Mouse (Mus musculus) left cerebral cortex, postnatal 4 days (tissue): Measurements from ENCODE around the gene Arid1a. TPM values are rescaled to one million over a fixed set of nuclear protein-coding genes. Genes with fewer than 3 reads are reported as not detected.
A peak's percentile ranks its signal among the peaks of the same experiment; 100 is the strongest.

Experiments used
- DNase-seq: peaks from one replicate; pipeline ENCODE4 v3.0.0-alpha.2; 2022
- intact Hi-C: fragments of 180-260 bp; cut with DNase I; formaldehyde crosslinking; loops from one replicate; pipeline ENCODE4 v1.15.1; 2025
- total RNA-seq, 2 experiments: library from RNA; stranded (reverse); gene quantifications; 2 replicates each; pipeline ENCODE4 v1.2.3; 2021

Arid1a gene
- total RNA-seq, 2 experiments from 2014 or later = 114 to 121 TPM

DNA sequence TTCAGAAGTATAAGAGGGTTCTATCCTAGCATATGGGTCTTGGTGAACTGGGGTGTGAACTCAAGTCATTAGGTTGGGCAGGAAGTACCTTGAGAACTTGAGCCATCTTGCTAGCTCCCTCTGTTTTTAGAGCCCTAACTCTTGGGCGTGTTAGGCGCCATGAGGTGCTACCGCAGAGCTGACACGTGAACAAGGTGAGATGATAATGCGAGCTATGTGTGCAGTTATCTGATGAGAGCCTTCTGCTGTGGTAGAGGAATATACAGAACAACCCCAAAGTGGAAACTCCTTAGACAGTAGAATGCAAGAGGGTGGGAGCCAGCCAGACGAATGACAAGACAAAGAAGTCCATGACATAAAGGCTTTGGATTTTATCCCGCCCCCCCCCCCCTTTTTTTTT lies 79.3 kb downstream of the Arid1a start:
- DNase-seq = no peak
- intact Hi-C loops = no loop called here

DNA sequence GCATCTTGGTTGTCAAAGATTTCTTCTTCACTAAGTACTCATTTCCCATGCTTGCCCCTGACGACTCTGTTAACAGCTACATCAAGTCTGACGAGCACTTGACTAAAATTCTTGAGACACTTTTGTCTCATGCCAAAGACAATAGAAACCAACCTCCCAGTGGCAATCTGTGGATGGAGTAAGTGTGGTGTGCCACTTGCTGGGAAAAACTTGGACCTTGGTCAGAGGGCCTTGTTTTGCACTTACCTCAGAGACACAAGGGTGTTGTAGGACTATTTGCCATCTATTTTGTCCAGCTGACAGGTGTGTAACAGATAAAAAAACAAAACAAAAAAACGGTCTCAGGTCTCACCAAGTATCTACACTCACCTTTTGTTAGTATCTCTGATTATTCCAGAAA lies 80.4 kb downstream of the Arid1a start:
- DNase-seq = no peak
- intact Hi-C loops = no loop called here

DNA sequence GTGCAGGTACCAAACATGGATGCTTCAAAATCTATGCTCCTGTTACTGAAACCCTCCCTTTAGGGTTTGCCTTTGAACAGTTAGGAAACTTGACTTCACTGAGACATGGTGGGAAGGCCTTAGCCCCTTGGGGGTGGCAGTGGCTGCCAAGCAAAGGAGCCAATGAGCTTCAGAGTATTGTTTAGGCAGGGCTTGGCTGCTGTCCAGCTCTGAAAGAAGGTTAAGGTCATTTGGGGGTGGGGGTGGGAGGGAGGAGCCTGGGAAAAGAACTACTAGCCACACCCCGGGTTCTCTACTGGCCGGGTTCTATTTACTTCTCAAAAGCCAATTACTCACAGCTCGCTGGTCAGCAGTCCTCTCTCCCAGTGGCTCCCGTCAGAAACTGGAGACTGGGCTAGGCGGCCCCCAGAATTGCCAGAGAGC lies 81.0 kb downstream of the Arid1a start:
- peak; percentile 74 for DNase-seq

DNA sequence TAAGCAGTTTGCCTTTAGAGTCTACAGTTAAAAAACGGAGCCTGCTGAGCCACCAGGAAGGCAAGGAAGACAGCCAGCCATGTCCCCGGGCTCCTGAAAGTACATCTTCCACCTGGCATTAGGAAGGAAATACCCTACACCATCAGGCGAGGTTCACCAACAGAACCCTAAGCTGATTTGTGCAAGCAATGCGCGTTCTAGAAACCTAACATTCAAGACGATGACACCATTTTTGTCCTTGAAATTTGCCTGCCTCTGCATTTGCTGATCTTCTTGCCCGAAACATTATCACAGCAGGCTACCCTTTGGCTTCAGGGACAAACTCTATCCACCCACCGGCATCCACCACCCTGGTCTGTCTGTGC lies 82.3 kb downstream of the Arid1a start:
- intact Hi-C loops = loop anchor here (5.0 kb wide), 1 partner anchor 138 kb away; no protein-coding TSS in a partner anchor
- DNase-seq = no peak

More for the DNA sequence above, 81.0 kb downstream of the Arid1a start:
- intact Hi-C loops = no loop called here

DNA sequence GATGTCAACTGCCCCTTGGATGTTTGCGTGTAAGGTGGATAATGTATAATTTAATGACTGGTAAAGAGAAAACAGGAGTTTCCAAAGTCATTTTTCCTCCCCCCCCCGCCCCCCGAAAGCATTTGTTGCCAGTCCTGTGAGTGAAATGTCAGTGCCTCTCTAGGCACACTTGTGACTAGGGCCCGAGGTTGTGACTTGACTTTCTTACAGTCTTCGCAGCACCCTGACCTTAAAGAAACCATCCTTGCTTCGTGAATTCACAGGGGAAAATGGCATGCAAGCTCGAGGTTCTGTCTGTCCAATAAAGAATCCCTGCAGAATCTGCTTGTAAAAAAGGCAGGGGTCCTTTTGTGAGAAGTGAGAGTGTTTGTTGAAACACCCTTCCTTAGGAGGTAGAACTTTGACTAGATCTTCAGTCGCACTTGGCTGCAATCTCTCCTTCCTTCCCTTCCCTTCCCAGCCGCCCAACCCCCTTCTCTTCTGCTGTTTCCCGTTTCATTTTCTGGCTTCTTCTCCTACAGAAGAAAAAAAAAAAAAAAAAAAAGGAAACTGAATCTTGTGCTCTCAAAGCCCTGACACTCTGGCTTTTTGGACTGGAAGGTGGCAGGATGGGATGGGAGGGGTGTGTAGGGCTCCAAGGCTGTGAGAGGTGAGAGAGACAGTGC lies 82.8 kb downstream of the Arid1a start:
- DNase-seq = no peak
- intact Hi-C loops = loop anchor here (5.0 kb wide), 1 partner anchor 139 kb away; no protein-coding TSS in a partner anchor

DNA sequence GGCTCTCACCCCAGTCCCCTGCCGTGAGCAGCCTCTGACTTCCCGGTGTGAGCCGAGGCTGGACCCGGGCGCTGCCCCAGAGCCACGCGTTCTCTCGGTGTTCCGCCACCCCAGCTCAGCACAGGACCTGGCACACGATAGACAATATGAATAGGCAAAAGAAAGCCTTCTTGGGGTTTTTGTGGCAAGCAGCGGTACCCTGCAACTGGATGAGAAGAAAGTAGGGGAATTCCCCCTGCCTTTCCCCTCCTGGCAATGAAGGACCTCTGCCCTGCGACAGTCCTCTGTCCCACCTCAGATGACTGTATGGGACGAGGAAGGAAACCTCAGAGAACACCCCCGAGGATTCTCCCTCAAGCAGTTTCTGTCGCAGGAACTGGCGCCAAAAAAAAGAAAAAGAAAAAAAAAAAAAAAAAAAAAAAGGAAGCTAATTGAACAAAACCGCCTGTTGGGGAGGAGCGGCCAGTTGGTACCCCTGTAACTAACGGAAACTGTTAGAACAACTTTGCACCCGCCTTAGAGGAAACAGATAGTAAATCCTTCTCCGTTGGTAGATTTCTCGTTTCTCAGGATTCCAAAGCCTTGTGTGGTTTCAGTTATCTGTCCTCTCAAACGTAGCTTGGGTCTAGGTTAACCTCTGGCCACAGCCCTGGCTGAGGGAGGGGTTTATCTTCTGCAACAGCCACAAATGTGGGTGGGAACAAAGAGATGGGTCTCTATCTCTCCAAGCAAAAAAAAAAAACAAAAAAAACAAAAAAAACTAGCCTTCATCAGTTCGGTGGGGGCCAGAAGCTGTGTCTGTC lies 83.5 kb downstream of the Arid1a start:
- intact Hi-C loops = loop anchor here (5.0 kb wide), 1 partner anchor 139 kb away; no protein-coding TSS in a partner anchor
- DNase-seq = no peak

DNA sequence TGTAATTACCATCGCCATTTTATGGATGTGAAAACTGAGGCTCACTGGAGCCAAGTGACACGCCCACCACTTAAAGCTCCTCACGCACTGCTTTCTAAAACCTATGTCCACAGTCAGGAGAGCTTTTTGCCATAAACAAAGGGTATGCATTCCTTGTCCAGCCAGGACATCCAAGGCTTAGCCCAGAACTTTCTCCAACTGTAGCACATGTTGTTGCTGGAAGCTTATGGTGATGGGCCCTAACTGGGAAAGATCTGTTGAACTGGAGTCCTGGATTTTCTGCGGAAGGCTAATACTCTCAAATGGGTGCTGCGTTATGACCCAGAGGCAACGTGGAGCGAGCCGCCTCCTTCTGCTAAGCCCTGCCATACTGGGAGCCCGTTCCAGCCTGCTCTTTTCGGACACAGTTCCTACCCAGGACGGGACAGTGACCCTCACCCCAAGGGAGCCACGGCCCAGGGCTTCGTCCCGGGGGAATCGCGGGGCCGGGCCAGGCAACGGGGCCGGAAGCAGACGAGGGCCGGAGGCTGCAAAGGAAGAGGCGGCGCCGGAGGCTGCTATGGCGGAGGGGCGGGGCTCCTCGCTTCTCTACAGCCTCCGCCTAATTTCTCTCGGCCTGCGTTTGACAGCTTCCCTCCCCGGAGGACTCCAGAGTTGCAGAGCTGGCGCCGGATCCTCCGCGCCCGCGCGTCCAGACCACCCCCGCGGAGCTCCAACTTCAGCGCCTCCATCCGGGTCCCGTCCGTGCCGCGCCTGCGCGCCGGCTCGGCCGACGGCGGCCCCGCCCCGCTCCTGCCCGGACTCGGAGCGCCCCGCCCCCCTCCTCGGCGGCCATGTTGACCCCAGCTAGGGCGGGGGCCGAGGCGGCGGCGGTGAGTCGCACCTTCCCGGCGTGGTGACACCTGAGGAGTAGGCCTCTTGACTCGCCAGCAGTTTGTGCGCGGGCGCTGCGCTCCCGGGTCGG lies 84.4 kb downstream of the Arid1a start, which contains the start of gene Pigv:
Gene Pigv (minus strand): TSS at position 767 of the 964 bp plus-strand sequence.
- intact Hi-C loops = loop anchor here (2.0 to 5.0 kb wide), 3 partner anchors 81 to 157 kb away; no protein-coding TSS in a partner anchor
- DNase-seq = peak; percentile 96

DNA sequence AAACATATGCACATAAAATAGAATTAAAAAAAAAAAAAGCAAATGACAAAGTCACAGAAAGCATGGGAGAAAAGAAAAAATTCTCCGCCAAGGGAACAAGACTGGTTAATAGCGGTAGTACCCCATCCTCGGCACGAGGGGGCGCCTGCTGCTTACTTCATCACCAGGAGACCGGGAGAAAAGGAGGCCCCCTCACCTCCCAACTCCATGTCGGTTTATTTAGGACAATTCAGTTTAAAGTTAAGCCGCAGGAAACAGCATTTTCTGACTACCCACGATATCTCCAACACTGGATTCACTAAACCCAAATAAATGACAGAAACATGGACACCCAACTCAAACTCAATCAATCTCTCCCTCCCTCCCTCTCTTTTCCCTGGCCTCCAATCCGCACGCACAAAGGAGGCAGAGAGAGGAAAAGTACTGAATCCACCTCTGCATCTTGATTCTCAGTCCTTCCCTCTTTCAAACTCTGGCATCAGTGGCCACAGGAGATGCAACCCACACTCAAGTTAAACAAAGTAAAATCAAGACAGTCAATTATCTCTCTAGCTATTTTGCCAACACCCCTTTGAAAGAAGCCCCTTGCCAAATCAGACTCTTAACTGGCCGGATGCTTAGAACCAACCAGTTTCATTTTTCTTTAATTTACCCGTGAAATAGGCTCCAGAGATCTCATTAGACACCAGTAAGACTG lies 85.2 kb downstream of the Arid1a start:
- intact Hi-C loops = loop anchor here (2.0 to 5.0 kb wide), 3 partner anchors 81 to 157 kb away; no protein-coding TSS in a partner anchor
- DNase-seq = peak; percentile 87

DNA sequence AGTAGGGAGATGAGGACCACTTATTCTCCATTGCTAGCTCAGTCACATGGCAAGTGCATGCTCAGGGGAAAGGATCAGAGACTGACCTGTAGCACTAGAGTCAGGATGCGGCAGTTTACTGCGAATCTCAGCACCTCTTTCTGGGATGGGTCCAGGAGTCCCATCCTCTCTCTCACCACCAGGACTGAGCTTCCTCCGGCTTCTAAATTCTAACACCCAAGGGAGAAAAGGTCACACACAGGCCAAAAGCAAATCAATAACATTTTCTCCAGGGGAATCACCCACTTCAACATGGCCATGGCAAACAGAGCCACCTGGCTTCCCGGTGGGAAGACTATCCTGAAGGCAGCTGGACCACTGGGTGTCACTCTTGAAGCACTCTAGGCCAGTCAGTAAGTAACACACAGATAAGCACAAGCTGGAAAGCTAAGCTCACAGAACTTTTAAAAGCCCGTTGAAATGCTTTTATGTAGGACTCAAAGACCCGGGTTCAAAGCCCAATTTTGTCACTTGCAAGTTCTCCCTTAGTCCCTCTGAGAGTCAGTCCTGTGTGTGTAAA lies 86.8 kb downstream of the Arid1a start:
- DNase-seq = no peak
- intact Hi-C loops = loop anchor here (2.0 to 5.0 kb wide), 3 partner anchors 83 to 159 kb away; no protein-coding TSS in a partner anchor

DNA sequence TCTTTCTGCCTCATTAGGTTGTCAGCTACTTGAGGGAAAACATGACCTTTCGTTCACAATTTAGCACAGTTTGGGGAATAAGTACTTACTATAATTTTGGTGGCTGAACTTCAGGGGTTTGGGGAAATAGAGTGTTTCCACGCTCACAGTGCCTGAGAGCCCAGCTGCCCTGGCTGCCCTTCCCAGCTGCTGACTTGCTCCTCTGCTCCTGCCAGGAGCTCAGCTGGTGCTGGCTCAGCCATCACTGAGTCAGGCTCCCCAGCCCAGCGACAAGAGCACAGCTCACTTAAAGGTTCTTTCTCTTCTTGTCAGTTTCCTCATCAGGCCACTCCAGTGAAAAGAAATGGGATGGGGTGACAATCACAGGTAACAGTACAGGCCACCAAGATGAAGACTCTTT lies 88.0 kb downstream of the Arid1a start:
- peak; percentile 47 for DNase-seq
- intact Hi-C loops = no loop called here

DNA sequence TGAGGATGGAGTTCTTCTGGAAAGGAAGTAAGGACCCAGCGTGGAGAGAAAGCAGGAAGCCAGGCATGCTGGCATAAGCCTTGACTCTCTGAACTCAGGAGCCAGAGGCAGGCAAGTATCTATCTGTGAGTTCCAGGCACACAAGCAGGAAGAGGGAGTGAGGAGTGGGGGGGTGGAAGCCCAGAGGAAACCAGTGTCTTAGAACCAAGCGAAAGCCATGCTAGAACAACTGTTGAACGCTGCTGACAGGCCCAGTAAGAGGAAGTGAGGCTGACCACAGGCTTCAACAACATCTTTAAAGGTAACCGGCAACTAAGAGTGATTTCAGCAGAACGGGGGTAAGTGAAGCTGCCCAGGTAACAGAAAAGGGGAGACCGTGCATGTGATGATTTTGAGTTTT lies 90.4 kb downstream of the Arid1a start:
- intact Hi-C loops = no loop called here
- no peak for DNase-seq

DNA sequence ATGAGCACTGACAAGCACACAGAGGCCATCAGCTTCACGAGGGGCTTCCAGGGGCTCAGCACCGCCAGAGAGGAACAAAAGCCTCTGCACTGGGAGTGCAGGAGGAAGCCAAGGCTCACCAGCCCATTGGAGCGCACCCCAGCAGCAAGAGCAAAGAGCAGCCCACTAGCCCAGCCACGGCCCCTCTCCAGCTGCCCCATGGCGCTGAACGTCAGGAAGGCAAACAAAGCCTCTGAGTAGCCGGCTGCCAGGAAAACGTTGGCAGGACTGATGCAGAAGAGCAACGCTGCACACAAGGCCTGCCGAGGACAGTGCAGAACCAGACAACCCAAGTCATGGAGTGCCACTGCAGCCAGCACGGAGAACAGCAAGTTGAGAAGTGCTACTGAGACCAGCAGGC lies 91.5 kb downstream of the Arid1a start:
- intact Hi-C loops = no loop called here
- DNase-seq = peak; percentile 85

DNA sequence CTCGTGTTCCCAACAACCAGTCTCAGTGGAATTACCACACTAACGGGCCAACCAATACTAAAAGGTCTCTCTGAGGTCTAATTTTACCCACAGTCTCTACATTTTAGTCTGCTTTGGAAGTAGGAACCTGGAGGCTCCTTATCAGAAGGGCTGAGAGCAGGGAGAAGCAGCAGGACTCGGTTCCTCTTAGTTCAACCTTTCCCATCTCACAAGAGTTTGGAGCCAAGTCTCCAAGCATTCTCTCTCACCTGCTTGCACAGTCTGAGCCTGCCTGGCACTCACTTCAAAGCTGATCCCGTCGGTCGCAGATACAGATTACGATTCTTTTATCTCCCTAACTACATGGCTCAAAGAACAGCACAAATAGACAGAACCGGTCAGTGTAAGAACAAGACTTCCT lies 93.6 kb downstream of the Arid1a start:
- no peak for DNase-seq
- intact Hi-C loops = no loop called here

DNA sequence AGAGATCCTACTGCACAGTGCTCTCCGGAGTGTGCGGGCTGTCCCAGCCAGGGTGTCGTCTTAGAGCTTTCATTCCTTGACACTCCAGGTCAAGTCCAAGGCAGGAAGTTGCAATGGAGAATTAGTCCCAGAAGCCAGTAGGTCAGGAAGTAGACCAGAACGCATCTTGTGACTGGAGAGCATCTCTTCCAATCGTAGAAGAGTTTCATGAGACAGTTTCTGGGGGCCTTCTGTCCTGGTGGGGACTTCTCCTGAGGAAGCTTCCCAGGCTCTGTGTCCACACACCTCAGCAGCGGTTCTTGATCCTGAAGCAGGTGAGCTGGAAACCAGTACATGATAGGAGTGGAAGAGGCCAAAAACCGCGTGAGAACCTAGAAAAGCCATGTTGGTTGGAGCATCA lies 94.1 kb downstream of the Arid1a start:
- no peak for DNase-seq
- intact Hi-C loops = no loop called here

DNA sequence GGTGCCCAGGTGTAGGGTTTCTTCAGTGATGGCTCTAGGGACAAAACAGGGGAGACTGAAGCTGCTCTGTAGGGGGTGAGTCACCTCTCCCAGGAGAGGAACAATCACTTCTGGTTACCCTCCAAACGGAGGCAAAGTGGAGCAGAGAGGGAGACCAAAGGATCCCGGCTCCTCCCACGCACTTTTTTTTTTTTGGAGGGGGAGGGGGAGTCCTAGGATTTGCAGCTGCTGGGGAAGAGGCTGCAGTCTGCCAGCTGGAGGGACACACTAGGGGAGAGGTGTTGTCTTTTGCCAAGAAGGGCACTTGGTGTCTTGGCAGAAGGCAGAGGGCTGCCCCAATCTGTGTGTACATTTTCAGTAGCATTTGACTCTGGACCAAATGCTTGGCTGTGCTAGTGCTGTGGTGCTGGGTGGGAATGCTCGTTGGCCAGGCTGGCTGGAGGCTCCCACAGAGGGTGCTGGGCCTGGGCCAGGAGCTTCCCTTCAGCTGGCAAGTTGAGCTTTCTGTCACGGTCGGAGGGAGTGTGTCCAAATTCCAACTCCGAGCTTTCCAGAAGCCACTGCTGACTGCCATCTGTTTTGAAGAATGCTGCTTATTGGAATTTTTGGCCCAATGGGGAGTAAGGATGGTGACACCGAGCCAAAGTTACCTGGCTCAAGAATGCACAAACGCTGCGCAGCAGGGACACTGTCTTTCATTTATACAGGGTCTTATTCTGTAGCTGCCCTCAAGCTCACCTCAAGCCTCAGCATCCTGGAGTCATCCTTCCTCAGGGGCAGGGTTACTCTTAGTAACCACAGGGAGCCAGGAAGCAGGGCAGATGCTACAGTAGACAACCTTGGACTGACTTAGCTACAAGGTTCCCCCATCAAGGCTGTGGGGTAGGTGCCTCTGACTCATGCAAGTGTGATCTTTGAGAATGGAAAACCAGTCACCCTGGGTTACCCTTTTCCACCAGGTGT lies 96.1 kb downstream of the Arid1a start:
- intact Hi-C loops = no loop called here
- DNase-seq = peak; percentile 99

DNA sequence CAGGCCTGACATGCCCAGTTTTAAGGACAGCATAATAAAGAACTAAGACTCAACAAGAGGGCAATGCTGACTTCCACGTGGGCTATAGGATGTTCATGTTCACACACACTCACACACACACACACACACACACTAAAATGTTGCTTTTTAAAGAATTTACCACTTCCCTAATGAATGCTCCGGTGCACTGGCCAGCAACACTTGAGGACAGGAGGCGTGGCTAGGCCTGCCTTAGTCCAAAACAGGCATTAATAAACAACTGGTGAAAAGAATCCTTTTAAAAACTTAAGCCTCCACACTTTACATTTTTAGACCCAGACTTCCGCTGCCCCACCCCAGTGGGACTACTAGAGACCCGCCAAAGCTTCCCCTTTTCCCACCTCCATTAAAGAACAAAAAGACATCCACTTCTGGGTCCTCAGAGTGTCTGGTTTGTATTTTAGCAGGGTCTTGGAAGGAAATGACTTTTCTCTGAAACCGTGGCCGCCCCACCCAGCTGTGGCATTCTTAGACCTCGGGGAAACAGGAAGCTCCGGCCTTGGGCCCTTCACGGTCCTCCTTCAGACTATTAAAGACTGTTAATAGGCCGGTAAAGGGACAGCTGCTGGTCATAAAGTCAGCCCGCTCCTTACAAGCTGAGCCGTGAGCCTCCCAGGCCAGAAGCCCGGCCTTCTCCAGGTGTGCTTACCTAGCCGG lies 96.9 kb downstream of the Arid1a start:
- no peak for DNase-seq
- intact Hi-C loops = no loop called here

DNA sequence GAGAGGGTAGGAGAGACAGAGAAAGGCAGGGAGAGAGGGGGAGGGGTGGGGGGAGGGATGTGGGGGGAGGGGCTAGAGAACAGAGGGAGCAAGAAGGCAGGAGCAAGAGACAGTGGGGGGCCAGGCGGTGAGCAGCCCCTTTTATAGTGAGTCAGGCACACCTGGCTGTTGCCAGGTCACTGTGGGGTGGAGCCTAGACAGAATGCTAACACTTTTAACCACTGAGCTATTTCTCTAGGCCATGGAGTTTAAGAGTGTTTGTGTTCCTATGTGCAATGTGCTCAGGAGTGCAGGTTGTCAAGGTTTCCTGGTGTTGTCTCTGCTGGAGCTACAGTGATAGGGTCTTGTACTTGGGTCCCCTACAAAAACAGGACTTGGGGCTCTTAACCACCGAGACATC lies 97.8 kb downstream of the Arid1a start:
- DNase-seq = no peak
- intact Hi-C loops = no loop called here
